Mouse (Mus musculus) liver, adult 2 months (tissue): ENCODE measurements around the gene Arhgap10. TPM values are rescaled to one million over a fixed set of nuclear protein-coding genes. Genes with fewer than 3 reads are reported as not detected.

Source experiments
- DNase-seq: peaks from one replicate; pipeline ENCODE4 v3.0.0-alpha.2; 2011; ENCODE audit warnings: low read depth, low spot score; ENCODE audit errors: extremely low read depth
- H3K27ac ChIP-seq: fragments of 200-500 bp; replicated peaks from 2 replicates; pipeline ENCODE4 v1.5.1; 2012; ENCODE audit warnings: low read depth, mild to moderate bottlenecking, control low read depth, inconsistent platforms, low read length; ENCODE audit not compliant: insufficient read depth
- H3K27me3 ChIP-seq: fragments of 200-500 bp; 2 replicates; pipeline ENCODE4 v1.6.1; 2012; ENCODE audit warnings: mild to moderate bottlenecking, moderate library complexity, low read length, inconsistent platforms; ENCODE audit not compliant: control insufficient read depth, insufficient read depth
- H3K36me3 ChIP-seq: fragments of 200-500 bp; 2 replicates; pipeline ENCODE4 v1.6.1; 2012; ENCODE audit warnings: low read length, inconsistent platforms; ENCODE audit not compliant: control insufficient read depth, insufficient read depth
- H3K4me1 ChIP-seq: fragments of 200-500 bp; 2 replicates; pipeline ENCODE4 v1.6.1; 2011; ENCODE audit warnings: low read length; ENCODE audit not compliant: control insufficient read depth, insufficient read depth
- H3K4me3 ChIP-seq: fragments of 200-500 bp; 2 replicates; pipeline ENCODE4 v1.5.1; 2011; ENCODE audit warnings: low read depth, mild to moderate bottlenecking, control low read depth, low read length, moderate library complexity; ENCODE audit not compliant: insufficient read depth
- H3K79me2 ChIP-seq: fragments of 200-500 bp; 2 replicates; pipeline ENCODE4 v1.6.1; 2012; ENCODE audit warnings: inconsistent platforms, mild to moderate bottlenecking, low read length, moderate library complexity; ENCODE audit not compliant: control insufficient read depth, insufficient read depth
- H3K9ac ChIP-seq: fragments of 200-500 bp; 2 replicates; pipeline ENCODE4 v1.6.1; 2012; ENCODE audit warnings: low read depth, mild to moderate bottlenecking, control low read depth, inconsistent platforms, low read length
- CTCF ChIP-seq: fragments of 200-500 bp; IDR thresholded peaks from 2 replicates; pipeline ENCODE4 v1.5.1; 2011; ENCODE audit warnings: low read depth, low read length, control low read depth
- POLR2A ChIP-seq: fragments of 200-500 bp; IDR thresholded peaks from 2 replicates; pipeline ENCODE4 v1.6.1; 2011; ENCODE audit warnings: low read length, control low read depth; ENCODE audit not compliant: insufficient read depth; ENCODE audit errors: extremely low read depth
- WGBS: fragments of 180-500 bp; shearing (Covaris S2); methylation state at CpG from one replicate; pipeline ENCODE4 v1.1.7; 2018; 5-methylcytosine and 5-hydroxymethylcytosine counted together
- polyA plus RNA-seq: library from polyadenylated mRNA; depleted of rRNA; stranded (reverse); fragments of >200 nt; gene quantifications from 2 replicates; pipeline ENCODE4 v1.2.3, GENCODE M21; 2012
- total RNA-seq: library from RNA; depleted of rRNA; stranded (reverse); fragments of >200 nt; gene quantifications from 2 replicates; pipeline ENCODE4 v1.2.3, GENCODE M21; 2014

Gene Arhgap10
- total and polyA plus RNA-seq, 2 experiments, result 0.88 to 1.8 TPM

GRCm38 (mm10) chr8:77376451-77376853, 141.3 kb downstream of the Arhgap10 start:
- no peak overlapping the region for H3K9ac ChIP-seq
- no peak overlapping the region for H3K27ac ChIP-seq
- no peaks in the 10 kb centered on the region for H3K27me3 ChIP-seq
- no peaks in the 10 kb centered on the region for H3K36me3 ChIP-seq
- no peaks in the 10 kb centered on the region for H3K79me2 ChIP-seq
- no peak for TF ChIP-seq POLR2A
- TF ChIP-seq CTCF, result no peak
- H3K4me3 ChIP-seq, result no peak overlapping the region
- WGBS, result 20% methylated on average over 5 of the region's 5 CpGs
- DNase-seq, result peak; percentile 75
- peaks cover 1% of the 10 kb centered on the region; the same call in 1 of the 2 replicates for H3K4me1 ChIP-seq

DNA sequence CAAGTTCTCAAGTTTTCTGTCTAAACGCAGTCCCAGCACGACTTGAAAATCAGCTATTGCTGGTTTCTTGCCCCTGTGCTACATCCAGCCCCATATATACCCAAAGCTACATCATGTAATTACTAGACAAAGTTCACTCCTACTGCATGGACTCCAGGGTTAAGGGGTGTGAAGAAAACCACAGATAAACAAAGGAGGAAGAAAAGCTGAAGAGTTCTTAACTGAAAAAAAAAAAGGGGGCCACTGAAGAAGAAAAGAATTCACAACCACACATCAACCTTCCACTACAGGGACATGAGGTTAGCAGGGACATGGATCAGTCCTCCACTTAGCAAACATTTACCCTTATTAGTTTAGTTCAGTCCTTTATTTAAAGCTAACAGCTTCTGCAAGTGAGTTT, 141.8 kb downstream of the Arhgap10 start:
- no peak for DNase-seq
- H3K79me2 ChIP-seq, result no peaks in the 10 kb centered on the region
- no peaks in the 10 kb centered on the region for H3K27me3 ChIP-seq
- no peak for TF ChIP-seq POLR2A
- no peak for TF ChIP-seq CTCF
- H3K36me3 ChIP-seq, result no peaks in the 10 kb centered on the region
- no peak overlapping the region for H3K9ac ChIP-seq
- no peak overlapping the region for H3K4me3 ChIP-seq
- 79% methylated on average over 2 of the region's 2 CpGs for WGBS
- H3K27ac ChIP-seq, result no peak overlapping the region
- peaks cover 1% of the 10 kb centered on the region; the same call in 1 of the 2 replicates for H3K4me1 ChIP-seq

DNA sequence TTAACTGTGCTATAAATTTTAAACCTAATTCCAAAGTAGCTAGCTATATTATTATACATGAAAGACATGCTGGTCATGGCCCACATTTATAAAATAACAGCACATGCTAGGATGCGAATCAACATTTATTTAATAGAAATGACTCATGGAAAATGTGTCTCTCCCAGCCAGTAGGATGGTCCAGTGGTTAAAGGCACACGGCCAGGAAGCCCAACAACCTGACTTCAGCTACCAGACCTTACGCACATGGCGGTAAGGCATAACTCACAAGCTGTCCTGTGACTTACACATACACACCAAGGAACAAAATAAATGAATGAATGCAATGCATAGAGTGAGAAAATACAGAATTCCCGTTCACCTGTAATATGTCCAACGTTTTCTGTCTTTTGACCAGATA, 146.7 kb downstream of the Arhgap10 start:
- no peaks in the 10 kb centered on the region for H3K4me1 ChIP-seq
- H3K36me3 ChIP-seq, result no peaks in the 10 kb centered on the region
- H3K9ac ChIP-seq, result no peak overlapping the region
- no peak overlapping the region for H3K27ac ChIP-seq
- H3K27me3 ChIP-seq, result no peaks in the 10 kb centered on the region
- DNase-seq, result no peak
- TF ChIP-seq CTCF, result no peak
- WGBS, result 93% methylated on average over 6 of the region's 6 CpGs
- no peak overlapping the region for H3K4me3 ChIP-seq
- H3K79me2 ChIP-seq, result no peaks in the 10 kb centered on the region

DNA sequence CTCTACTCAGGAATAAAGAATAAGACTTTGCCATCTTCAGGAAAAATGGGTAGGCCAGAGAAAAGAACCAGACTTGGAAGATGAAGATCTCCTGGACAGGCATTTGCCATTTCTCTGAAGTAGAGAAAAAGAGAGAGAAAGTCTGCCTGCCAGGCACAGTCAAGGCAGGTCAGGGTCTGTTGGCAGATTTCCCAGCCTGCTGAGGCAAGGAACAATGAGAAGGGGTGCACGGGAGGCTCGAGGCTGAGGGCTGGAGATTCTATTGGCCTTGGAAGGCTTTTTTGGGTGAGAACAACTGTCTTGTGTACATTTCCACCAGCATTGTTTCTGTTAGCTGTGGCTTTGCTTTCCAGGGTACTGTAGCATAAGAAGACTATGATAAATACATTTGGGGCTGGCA, 147.4 kb downstream of the Arhgap10 start:
- WGBS, result 32% methylated on average over 2 of the region's 2 CpGs

DNA sequence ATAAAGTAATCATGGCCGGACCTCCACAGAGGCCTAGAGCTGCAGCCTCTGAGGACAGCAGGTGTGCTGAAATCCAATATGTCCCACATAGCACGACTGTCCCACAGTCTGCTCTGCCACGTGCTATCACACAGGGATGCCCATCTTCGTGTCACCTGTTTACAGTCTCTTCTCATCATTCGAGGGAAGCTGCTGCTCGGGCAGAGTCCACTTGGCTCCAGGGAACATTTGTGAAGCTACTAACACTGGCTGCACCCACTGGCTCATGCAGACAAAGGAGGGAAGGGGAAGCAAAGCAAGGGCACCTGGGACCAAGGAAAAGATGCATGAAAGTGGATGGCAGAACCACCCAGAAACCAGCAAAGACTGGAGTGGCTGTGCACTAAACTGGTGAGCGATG, 148.1 kb downstream of the Arhgap10 start:
- Histone ChIP-seq H3K27ac (no peak overlapping the region), H3K27me3 (no peaks in the 10 kb centered on the region), H3K4me3 (no peak overlapping the region), H3K9ac (no peak overlapping the region), H3K4me1 (no peaks in the 10 kb centered on the region), H3K79me2 (no peaks in the 10 kb centered on the region), H3K36me3 (no peaks in the 10 kb centered on the region)
- TF ChIP-seq CTCF, result no peak
- no peak for TF ChIP-seq POLR2A
- peak; percentile 18 for DNase-seq
- 43% methylated on average over 7 of the region's 7 CpGs for WGBS

More for the DNA sequence above, 147.4 kb downstream of the Arhgap10 start:
- Histone ChIP-seq H3K27me3 (no peaks in the 10 kb centered on the region), H3K4me1 (no peaks in the 10 kb centered on the region), H3K79me2 (no peaks in the 10 kb centered on the region), H3K36me3 (no peaks in the 10 kb centered on the region), H3K9ac (no peak overlapping the region), H3K4me3 (no peak overlapping the region), H3K27ac (no peak overlapping the region)
- DNase-seq, result no peak
- TF ChIP-seq POLR2A (no peak), CTCF (no peak)

DNA sequence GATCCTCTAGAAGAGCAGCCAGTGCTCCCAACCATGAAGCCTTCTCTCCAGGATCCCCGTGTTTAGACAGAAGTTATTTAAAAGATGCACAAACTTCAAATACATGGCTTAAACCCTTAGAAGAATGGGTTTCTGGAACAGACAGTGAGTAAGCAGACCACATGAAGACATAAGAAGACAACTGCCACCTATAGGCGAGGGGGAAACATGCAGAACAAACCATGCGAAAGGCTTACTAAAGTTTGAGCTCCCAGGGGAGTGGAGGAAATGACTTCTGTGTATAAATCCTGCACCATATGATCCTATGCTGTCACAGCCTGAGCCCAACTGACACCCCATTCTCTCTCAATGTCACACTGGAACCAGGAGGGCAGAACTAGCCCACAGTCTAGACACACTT, 150.7 kb downstream of the Arhgap10 start:
- H3K79me2 ChIP-seq, result no peaks in the 10 kb centered on the region
- H3K4me3 ChIP-seq, result no peak overlapping the region
- no peaks in the 10 kb centered on the region for H3K36me3 ChIP-seq
- 74% methylated on average over 3 of the region's 3 CpGs for WGBS
- H3K9ac ChIP-seq, result no peak overlapping the region
- no peak for DNase-seq
- no peaks in the 10 kb centered on the region for H3K4me1 ChIP-seq
- no peak overlapping the region for H3K27ac ChIP-seq
- TF ChIP-seq CTCF (no peak), POLR2A (no peak)
- no peaks in the 10 kb centered on the region for H3K27me3 ChIP-seq

DNA sequence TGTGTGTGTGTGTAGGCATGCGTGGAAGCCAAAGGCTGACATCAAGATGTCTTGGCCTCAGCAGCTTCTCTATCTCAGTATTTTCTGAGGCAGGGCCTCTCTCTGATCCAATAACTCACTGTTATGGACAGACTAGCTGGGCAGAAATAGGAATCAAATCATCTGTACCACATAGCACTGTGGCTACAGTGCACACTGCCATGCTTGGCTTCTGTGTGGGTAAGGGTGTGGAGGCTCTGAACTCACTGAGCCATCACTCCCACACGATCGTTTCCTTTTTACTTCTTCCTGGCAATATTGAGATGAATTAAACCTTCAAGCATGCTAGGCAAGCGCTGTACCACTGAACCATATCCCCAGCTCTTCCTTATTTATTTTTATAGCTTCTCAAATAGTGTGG, 151.3 kb downstream of the Arhgap10 start:
- no peaks in the 10 kb centered on the region for H3K36me3 ChIP-seq
- H3K4me1 ChIP-seq, result no peaks in the 10 kb centered on the region
- no peak overlapping the region for H3K9ac ChIP-seq
- TF ChIP-seq CTCF (no peak), POLR2A (no peak)
- H3K79me2 ChIP-seq, result no peaks in the 10 kb centered on the region
- no peak for DNase-seq
- 92% methylated on average over 4 of the region's 4 CpGs for WGBS
- no peak overlapping the region for H3K27ac ChIP-seq
- no peaks in the 10 kb centered on the region for H3K27me3 ChIP-seq
- H3K4me3 ChIP-seq, result no peak overlapping the region
